ENCODE assay signal across 8 mouse cellular contexts in genomic region chr5:145083632-145084451, GRCm38 (mm10). TPM values are rescaled to one million over a fixed set of nuclear protein-coding genes. Genes with fewer than 3 reads are reported as not detected.
A peak's percentile ranks its signal among the peaks of the same experiment; 100 is the strongest.
DNase-seq lines count a peak whose midpoint lies in the region; ATAC-seq lines count a peak whose summit lies in the region.

Gene Arpc1a (plus strand): TSS chr5:145083830.
Gene Kpna7 (minus strand): TSS chr5:145084030.

- peak within 1 kb of the TSS; percentile 93 for H3K4me2 ChIP-seq in heart, embryonic 13.5 days
- peak within 1 kb of the TSS; percentile 84 for H3K4me2 ChIP-seq in liver, embryonic 12.5 days
- peak within 1 kb of the TSS; percentile 71 for H3K4me2 ChIP-seq in stomach, embryonic 15.5 days

- under 1% methylated on average over 54 of the region's 54 CpGs for WGBS in heart, embryonic 13.5 days
- WGBS in liver, embryonic 12.5 days (ENCODE audit: insufficient replicate concordance) = under 1% methylated on average over 54 of the region's 54 CpGs
- WGBS in stomach, embryonic 15.5 days = under 1% methylated on average over 54 of the region's 54 CpGs

- DNase-seq in CD4-positive helper T cell, adult 2 months (ENCODE audit: low read depth, low spot score) = peak; percentile 98
- DNase-seq in brain, embryonic 18.5 days (ENCODE audit: low read depth, low spot score) = peak; percentile 82
- DNase-seq in kidney, postnatal 10 days = peak; percentile 98
- DNase-seq in natural killer cell, adult 2 months (ENCODE audit: low spot score in 2 of 2) = peak; percentile 87 to 93

- peak; percentile 99 for ATAC-seq in erythroid progenitor cell, adult 5-6 weeks (replicated peaks; ENCODE audit: low FRiP score, poor library complexity, severe bottlenecking)
- ATAC-seq in heart, embryonic 13.5 days (ENCODE audit: extremely low read depth, insufficient number of reproducible peaks, low FRiP score, low TSS enrichment) = peak; percentile 92
- ATAC-seq in liver, embryonic 12.5 days = peak; percentile 99
- ATAC-seq in stomach, embryonic 15.5 days (ENCODE audit: insufficient read depth, low FRiP score, low read depth) = peak; percentile 98

- H3K27me3 ChIP-seq in heart, embryonic 13.5 days (replicated peaks) = no peaks in the 10 kb centered on the region
- H3K27me3 ChIP-seq in liver, embryonic 12.5 days (replicated peaks) = no peaks in the 10 kb centered on the region
- no peaks in the 10 kb centered on the region for H3K27me3 ChIP-seq in stomach, embryonic 15.5 days (replicated peaks)

- peaks cover 19% of the 10 kb centered on the region for H3K36me3 ChIP-seq in heart, embryonic 13.5 days
- H3K36me3 ChIP-seq in liver, embryonic 12.5 days = peaks cover 25% of the 10 kb centered on the region
- H3K36me3 ChIP-seq in stomach, embryonic 15.5 days = peaks cover 5% of the 10 kb centered on the region; the same call in 1 of the 2 replicates

- H3K27ac ChIP-seq in heart, embryonic 13.5 days (replicated peaks) = peak within 1 kb of the TSS; percentile 82
- H3K27ac ChIP-seq in liver, embryonic 12.5 days = peak within 1 kb of the TSS; percentile 77
- H3K27ac ChIP-seq in stomach, embryonic 15.5 days = peak within 1 kb of the TSS; percentile 82

- H3K4me1 ChIP-seq in heart, embryonic 13.5 days = peaks cover 10% of the 10 kb centered on the region
- peaks cover 26% of the 10 kb centered on the region for H3K4me1 ChIP-seq in liver, embryonic 12.5 days
- H3K4me1 ChIP-seq in stomach, embryonic 15.5 days = peaks cover 8% of the 10 kb centered on the region; the same call in 1 of the 2 replicates

- peak within 1 kb of the TSS; percentile 98 for H3K9ac ChIP-seq in heart, embryonic 13.5 days
- peak within 1 kb of the TSS; percentile 91 for H3K9ac ChIP-seq in liver, embryonic 12.5 days
- H3K9ac ChIP-seq in stomach, embryonic 15.5 days = peak within 1 kb of the TSS; percentile 90

- H3K4me3 ChIP-seq in heart, embryonic 13.5 days = peak within 1 kb of the TSS; percentile 89
- H3K4me3 ChIP-seq in liver, embryonic 12.5 days = peak within 1 kb of the TSS; percentile 78
- H3K4me3 ChIP-seq in stomach, embryonic 15.5 days (replicated peaks) = peak within 1 kb of the TSS; percentile 95

- no peaks in the 10 kb centered on the region for H3K9me3 ChIP-seq in heart, embryonic 13.5 days
- no peaks in the 10 kb centered on the region for H3K9me3 ChIP-seq in liver, embryonic 12.5 days (replicated peaks)
- H3K9me3 ChIP-seq in stomach, embryonic 15.5 days = no peaks in the 10 kb centered on the region

RNA-seq across cellular contexts. Expression of gene Arpc1a, which starts in this region (rescaled TPM):
- 54.9 and 76.0 TPM in 2 replicates for total RNA-seq in erythroid progenitor cell, adult 5-6 weeks (2015; ENCODE audit: low replicate concordance)
- 17.3 and 34.7 TPM in 2 replicates for total RNA-seq in erythroid progenitor cell, adult 5-6 weeks (2017; ENCODE audit: low replicate concordance)
- 92.3 and 99.2 TPM in 2 replicates for polyA plus RNA-seq in heart, embryonic 13.5 days (2015; fragmentation: Nextera tagmentation; extraction: Ambion mirVana)
- 74.5 and 75.5 TPM in 2 replicates for polyA plus RNA-seq in liver, embryonic 12.5 days (2016; fragmentation: Nextera tagmentation; extraction: Ambion mirVana)
- 134 and 138 TPM in 2 replicates for polyA plus RNA-seq in stomach, embryonic 15.5 days (2015; fragmentation: Nextera tagmentation; extraction: Ambion mirVana)

RNA-seq across cellular contexts. Expression of gene Kpna7, which starts in this region (rescaled TPM):
- total RNA-seq in erythroid progenitor cell, adult 5-6 weeks (2015; ENCODE audit: low replicate concordance) = not detected in 2 replicates
- total RNA-seq in erythroid progenitor cell, adult 5-6 weeks (2017; ENCODE audit: low replicate concordance) = not detected in 2 replicates
- not detected in 2 replicates for polyA plus RNA-seq in heart, embryonic 13.5 days (2015; fragmentation: Nextera tagmentation; extraction: Ambion mirVana)
- 0.05 TPM in 2 replicates for polyA plus RNA-seq in liver, embryonic 12.5 days (2016; fragmentation: Nextera tagmentation; extraction: Ambion mirVana)
- 0.18 and 0.52 TPM in 2 replicates for polyA plus RNA-seq in stomach, embryonic 15.5 days (2015; fragmentation: Nextera tagmentation; extraction: Ambion mirVana)

Comparison
In these comparisons a context has a peak if more than half of its experiments do, and no peak if none do; other contexts are left out.
1. Peak in every context shown above with its lines: DNase-seq, ATAC-seq, H3K4me3 ChIP-seq and H3K27ac ChIP-seq.